Mouse (Mus musculus) c-Kit-positive CD71-positive TER-119-negative erythroid progenitor cells, embryonic 14.5 days (primary cell): ENCODE results near the gene Cd86.

ENCODE experiments used
- DNase-seq: peaks from one replicate; pipeline ENCODE4 v3.0.0-alpha.2; 2013; ENCODE audit warnings: low read depth

The Cd86 gene

GRCm38 (mm10) chr16:36665782-36666181 lies at the start of gene Cd86:
TSS of gene Cd86 (minus strand) at chr16:36666081.
- no peak for DNase-seq

GRCm38 (mm10) chr16:36711760-36712159 lies 45.9 kb upstream of the Cd86 start:
- no peak for DNase-seq

- DNase-seq: no peak
These were observed 44.9 kb upstream of the Cd86 start for GRCm38 (mm10) chr16:36710794-36711193.

GRCm38 (mm10) chr16:36709405-36709804 lies 43.5 kb upstream of the Cd86 start:
- DNase-seq: no peak

GRCm38 (mm10) chr16:36708751-36709150 lies 42.9 kb upstream of the Cd86 start:
- no peak for DNase-seq

GRCm38 (mm10) chr16:36707702-36708423 lies 42.0 kb upstream of the Cd86 start:
- DNase-seq: no peak

GRCm38 (mm10) chr16:36700484-36700883 lies 34.6 kb upstream of the Cd86 start:
- DNase-seq: no peak

GRCm38 (mm10) chr16:36697331-36697730 lies 31.4 kb upstream of the Cd86 start:
- DNase-seq: no peak

- no peak for DNase-seq
These were observed 29.0 kb upstream of the Cd86 start for GRCm38 (mm10) chr16:36694798-36695290.

- DNase-seq: no peak
These were observed 28.0 kb upstream of the Cd86 start, which contains the start of gene Ildr1 for GRCm38 (mm10) chr16:36693818-36694413. TSS of gene Ildr1 (plus strand) at chr16:36693978.

- DNase-seq: no peak
These were observed 25.6 kb upstream of the Cd86 start for GRCm38 (mm10) chr16:36691484-36691883.

GRCm38 (mm10) chr16:36688076-36688475 lies 22.2 kb upstream of the Cd86 start:
- no peak for DNase-seq

GRCm38 (mm10) chr16:36684325-36684918 lies 18.5 kb upstream of the Cd86 start:
- DNase-seq: no peak

GRCm38 (mm10) chr16:36681829-36682228 lies 15.9 kb upstream of the Cd86 start:
- DNase-seq: no peak

GRCm38 (mm10) chr16:36675902-36676301 lies 10.0 kb upstream of the Cd86 start:
- DNase-seq: no peak

- no peak for DNase-seq
These were observed 9.4 kb upstream of the Cd86 start for GRCm38 (mm10) chr16:36675304-36675703.

GRCm38 (mm10) chr16:36674457-36675204 lies 8.8 kb upstream of the Cd86 start:
- DNase-seq: no peak

- no peak for DNase-seq
These were observed 7.3 kb upstream of the Cd86 start for GRCm38 (mm10) chr16:36673196-36673595.

- DNase-seq: no peak
These were observed 4.7 kb upstream of the Cd86 start for GRCm38 (mm10) chr16:36670590-36670989.

- no peak for DNase-seq
These were observed 652 bp upstream of the Cd86 start for GRCm38 (mm10) chr16:36666448-36667017.

GRCm38 (mm10) chr16:36663484-36663883 lies 2.4 kb downstream of the Cd86 start:
- DNase-seq: no peak

- DNase-seq: no peak
These were observed 4.6 kb downstream of the Cd86 start for GRCm38 (mm10) chr16:36661330-36661729.
